Mouse (Mus musculus): ENCODE results near the gene Tcaf1.

Gene Tcaf1

DNA sequence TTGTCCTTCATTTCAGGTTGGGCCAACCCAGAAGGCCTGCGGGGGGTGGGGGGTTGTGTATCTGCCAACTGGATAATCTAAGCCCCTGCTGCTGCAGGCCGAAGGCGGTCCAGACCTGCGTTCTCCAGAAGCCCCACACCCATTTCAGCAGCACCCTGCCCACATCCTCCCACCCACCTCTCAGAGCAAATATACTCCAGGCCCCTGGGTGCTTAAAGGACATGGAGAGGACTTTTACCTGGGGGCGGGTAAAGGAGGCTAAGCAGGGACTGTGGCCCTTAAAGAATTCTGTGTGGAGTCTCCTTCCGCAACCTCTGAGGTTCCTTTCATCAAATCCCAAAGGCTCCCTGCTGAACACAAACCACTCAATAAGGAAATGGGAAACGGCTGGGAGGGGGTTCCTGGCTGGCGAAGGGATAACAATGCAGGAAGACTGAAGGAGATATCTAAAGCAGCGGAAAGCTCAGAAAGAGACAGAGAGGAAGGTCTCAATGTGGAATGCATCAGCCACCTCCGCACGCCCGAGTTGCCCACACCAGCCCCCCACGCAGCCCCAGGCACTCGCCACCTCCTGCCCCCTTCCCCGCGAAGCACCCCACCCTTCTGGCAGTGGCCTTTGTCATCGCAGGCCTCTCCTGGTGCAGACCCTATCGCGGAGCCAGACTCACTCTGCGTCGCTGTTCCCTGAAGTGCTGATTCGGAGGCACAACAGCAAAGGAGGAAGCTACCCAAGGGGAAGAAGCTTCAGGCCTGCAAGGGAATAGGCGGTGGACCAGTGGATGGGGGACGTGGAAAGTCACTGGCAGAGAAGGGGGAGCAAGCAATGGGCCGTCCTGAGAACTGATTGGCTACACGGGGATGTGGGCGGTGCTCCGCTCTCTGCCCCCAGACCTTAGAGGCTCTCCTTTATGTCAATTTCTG is at the start of gene Tcaf1:
Gene Tcaf1 (minus strand): TSS at position 798 of the 921 bp plus-strand sequence.
- DNase-seq, result peak; percentile 94

DNA sequence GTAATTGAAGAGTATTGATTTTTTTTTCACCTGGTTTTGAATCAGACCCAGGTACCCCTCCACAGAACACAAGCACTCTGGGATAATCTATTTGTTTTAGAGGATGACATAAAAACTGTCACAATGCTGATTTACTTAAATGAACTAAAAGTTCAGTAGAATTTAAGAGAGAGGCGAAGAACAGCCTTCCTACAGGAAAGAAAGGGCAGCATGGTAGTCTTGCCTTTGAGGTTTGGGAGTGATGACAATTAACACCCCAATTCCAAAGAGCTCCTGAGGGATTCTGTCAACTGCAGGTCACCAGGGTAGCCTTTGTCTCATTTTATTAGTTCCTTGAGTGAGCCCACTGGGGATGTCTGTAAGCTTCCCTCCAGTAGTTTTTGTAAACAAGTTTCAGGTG is 46.2 kb upstream of the Tcaf1 start, which contains the start of gene Olfr38:
Gene Olfr38 (plus strand): TSS at position 301 of the 400 bp plus-strand sequence.
- no peak for DNase-seq

DNA sequence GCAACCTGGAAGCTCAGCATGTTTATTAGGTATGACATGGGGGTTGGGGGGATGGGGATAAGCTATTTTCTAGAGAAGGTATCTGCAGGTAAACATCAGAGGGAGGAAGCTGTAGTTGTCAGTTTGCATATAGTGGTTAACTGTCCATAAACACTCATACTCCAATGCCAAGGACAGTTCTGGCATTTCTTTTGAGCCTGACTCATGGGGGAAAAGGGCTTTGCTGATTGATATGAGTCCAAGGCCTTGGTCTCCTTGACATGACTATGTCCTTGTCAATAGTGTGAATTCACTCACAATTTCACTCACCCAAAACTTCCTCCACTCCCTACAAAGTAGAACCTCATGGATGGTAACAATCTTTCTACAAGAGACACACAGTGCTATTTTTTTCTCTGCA is 38.0 kb upstream of the Tcaf1 start:
- no peak for DNase-seq

DNA sequence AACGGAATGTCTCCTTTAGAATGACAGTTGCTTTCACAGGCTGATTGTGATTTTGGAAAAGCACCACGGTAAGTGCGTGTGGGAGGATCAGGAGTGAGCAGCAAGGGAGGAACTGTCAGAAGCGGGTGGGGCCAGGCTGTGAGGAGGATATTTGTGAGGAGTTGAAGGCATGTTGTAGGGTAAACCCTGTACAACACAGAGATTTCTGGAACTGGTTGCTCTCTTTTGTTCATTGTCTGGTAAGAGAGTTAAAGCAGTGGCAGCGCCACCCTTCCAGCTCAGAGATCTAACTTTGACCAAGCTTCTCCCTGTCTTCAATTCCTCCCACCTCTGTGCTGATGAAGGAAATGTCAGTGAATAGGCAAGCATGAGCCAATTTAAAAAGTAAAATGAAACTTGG is 32.4 kb upstream of the Tcaf1 start:
- no peak for DNase-seq

DNA sequence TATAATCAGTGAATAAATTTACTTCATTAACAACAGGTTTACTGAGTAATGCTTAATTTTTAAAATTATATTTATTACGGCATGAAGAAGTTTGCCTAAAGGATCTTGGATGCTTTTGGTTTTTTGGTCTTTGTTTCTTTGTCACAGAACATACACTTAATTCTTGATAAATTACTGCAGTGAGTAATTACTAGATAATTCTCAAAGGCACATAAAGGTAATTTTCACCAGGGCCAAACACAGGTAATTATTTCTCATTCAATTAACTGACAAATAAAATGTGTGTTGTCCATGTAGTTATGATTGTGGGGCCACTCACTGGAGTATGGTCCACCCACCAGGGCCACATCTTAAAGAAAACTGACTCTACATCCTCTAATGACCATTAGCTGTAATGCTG is 29.2 kb upstream of the Tcaf1 start, which contains the start of gene Olfr453:
Gene Olfr453 (plus strand): TSS at position 301 of the 400 bp plus-strand sequence.
- DNase-seq, result no peak

DNA sequence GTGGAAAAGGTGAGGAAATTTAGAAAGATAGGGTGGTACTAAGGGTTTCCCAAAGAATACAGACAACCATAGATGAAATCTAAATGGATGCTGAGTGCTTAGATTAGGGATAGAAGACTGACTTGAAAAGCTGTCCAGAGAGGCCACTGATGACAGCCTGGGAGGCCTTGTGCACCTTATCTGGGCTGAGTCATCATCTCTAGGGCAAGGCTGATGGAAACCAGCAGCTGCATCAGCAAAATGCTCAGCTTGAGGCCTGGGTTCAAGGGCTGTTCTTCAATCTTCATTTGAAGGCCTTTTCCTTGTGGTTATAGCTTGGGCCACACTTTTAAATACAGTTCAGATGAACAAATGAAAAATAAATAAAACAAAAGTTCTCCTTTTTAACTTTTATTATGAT is 8.1 kb upstream of the Tcaf1 start:
- DNase-seq, result no peak

DNA sequence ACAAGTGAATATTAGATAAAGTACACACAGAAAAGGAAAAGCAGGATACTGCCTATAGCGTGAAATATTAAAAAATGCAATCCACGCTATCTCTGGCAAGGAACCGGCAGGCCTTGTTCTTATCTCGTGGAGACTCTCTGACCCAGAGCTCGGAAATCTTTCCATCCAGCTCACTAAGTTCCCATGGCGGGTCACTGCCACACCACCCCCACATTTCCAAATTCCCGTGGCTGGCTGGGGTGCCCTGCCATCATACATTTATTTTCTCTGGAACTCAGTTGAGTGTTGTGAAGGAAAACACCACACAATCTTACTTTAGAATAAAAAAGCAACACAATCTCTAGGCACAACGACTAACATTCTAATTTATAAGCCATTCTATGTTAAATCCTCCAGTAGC is 4.8 kb upstream of the Tcaf1 start:
- DNase-seq, result no peak

DNA sequence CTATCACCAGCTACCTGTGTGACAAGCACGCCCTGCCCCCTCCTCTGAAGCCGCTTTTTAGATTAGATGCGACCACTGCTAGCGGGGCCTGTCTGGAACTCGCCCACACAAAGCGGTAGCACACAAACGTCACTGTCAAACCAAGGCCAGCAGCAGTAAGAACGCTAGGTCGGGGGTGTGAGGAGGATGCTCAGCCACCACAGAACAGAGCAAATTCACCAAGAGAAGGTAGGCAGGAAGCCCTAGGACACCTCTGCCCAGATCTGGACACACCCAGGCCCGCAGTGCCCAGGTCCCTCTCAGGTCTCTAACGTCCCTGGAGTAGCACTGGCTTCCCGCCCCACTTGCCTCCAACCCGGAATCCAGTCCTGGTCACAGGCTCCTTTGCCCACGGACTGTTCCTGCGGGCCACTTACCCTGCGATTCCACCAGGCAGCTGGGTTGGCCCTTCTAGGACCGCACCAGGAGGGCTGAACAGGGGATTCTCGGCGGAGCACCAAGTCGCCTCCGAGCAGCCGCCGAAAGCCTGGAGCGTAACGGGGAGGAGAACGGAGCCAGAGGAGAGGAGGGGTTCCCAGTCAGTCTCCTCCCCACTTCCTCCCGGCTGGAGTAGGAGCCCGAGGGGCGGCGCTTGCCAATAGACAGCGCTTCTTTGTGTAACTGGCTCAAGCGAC is 17.2 kb downstream of the Tcaf1 start:
- DNase-seq, result peak; percentile 86

DNA sequence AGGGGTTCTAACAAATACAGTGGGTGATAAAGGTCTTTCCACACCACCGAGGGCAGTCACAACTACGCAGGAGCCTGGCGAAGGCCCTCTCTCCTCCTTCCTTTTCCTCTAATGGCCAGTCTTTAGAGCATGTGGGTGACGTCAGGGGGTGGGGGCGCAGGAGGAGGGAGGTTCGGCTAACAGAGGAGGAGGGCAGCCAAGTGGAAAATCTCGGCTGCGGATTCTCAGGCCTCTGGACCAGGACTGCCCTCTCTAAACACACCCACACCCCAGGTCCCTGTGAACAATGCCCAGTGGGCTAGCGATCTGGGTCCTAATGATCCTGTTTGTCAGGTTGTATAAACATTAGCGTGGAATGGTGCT is 17.8 kb downstream of the Tcaf1 start:
- peak; percentile 84 for DNase-seq

DNA sequence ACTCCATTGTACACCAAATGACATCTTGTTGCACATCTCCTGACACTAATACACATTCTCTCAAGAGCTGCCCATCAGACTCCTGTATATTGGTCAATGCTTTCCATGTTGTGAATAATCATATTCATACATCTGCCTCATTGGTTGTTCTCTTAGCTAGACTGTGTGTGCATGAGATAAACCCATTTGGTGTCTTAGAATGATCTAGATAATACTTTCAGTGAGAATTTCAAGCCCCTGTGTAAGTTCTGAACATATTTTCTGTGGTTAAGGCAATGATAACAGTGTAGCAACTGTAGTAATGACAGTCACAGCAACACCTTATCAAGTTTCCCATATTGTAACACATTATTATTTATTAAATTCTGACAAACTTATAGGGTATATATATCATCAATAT is 20.1 kb downstream of the Tcaf1 start:
- no peak for DNase-seq

DNA sequence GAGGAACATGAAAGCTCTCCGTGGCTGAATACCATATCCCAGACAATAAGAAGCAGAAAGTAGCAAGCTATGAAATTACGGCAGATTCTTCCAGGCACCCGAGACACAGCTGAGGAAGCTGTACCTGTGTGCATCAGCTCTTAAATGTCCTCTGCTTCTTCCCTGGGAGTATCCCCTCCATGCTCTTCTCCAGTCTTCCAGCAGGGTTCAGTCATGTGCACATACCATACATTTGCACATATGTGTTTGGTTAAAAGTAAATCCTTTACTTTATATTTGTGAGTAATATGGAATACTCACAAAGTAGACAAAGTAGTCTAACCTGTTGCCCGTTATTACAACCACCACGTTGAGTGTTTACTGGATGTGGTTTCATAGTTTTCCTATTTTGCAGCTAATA is 22.0 kb downstream of the Tcaf1 start:
- no peak for DNase-seq

DNA sequence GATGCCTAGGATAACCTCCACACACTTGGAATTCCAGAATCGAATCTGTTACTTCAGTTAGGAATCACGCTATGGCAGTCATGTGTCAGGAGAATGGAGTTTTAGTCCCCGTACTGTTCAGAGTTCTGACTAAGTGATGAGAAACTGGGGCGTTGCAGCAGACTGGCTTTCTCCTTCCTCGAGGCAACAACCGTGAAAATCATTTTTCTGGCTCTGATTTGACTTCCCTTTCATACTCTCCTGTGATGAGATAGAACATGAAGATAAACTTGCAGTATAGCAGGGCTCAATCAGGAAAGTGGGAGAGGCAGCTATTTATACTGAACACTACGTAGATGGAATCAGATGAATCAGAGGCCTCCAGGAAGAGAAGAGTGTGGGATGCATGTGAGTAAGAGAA is 29.8 kb downstream of the Tcaf1 start:
- no peak for DNase-seq

DNA sequence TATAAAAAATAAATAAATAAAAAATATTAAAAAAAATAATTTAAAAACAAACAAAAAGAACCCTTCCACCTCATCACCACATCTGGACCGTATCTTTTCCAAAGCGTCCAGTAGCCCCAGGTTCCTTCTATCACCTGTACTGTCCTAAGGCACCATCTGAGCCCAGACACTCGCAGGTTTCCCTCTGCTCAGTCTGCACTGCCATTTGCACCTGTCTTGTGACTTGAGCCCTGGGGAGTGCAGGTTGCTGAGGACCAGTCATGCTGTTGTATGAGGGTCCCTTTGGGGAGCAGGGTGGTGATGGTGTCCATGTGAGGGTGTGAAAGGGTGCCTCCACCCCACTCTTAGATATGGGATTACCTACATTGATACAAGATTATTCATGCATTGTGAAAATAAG is 33.9 kb downstream of the Tcaf1 start:
- DNase-seq, result no peak

DNA sequence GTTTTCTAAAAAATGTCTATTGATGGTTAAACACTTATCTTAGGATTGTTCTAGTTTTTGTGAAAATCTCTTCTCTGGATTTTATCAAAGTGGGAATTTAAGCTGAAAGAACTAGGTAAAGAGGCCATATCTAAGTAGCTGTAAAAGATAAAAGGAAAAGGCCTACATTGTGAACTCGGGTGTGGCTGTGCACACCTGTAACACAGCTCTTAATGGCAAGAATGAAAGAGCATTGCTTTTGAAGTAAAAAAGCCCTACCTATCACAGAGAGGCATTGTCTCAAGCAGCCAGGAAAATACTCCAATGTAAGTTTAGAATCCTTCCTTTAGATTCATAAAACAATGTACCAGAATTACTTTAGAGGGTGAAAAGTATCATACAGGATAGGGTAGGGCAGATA is 38.1 kb downstream of the Tcaf1 start:
- no peak for DNase-seq

DNA sequence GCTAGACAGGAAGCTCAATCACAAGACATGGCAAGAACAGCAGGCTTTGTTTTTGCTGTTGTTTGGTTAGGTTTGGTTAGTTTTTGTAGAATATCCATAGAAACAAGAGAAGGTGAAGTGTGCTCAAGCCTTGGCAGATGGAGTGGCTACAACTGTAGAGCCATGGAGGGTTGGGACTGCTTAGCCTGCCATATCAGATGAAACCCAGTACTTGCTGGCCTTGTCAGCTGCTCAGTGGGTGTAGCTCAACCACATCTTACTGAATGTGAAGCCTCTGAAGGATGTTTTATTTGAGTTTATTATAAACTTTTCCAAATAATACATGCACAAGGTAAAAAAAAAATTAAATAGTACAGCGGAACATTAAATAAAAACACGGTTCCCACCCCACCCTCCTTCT is 42.2 kb downstream of the Tcaf1 start:
- no peak for DNase-seq

DNA sequence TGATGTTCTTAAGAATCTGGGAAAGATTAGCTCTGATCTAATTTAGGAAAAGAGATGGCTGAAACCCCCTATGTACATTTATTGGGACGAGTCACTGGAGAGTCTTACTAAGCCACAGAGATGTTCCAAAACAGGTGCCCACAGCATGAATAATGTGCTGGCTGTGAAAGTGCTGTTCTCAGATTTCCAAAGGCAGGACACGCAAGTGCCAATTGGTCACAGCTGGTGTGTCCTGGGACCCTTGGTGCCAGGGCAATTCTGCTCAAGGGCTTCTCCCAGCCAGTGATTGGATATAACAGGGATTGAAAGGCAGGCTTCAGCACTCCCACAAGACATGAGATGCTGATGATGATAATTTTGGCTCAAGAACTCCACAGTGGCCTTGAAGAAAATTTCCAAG is 48.1 kb downstream of the Tcaf1 start:
- no peak for DNase-seq

DNA sequence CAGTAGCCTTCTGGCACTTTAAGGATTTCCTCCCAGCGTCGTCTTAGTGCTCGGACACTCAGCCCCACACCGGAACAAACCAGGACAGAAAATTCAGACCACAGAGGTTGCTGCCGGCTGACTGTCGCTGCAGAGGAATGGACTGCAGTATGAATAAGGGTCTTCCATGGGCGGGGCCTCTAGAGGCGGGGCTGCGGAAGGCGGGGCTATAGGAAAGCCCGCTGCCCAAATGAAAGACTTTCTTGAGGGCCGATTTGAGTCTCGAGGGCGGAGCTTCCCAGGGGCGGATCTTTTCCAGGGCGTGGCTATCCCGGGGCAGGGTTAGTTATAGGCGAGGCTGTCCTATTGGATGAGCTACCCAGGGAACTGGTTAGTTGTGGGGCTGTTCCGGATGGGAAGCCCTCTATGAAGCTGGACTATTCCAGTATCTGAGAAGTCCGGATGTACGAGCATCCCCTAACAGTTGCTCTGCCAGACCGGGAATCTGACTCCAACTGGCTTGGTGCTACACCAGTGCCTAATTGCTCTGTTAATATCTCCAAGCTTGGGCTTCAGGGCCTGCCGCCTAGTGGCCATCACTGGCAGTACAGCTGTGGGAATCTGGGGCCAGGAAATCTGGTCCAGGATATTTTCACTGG is 64.9 kb downstream of the Tcaf1 start, which contains the start of gene Tcaf2:
Gene Tcaf2 (minus strand): TSS at position 343 of the 638 bp plus-strand sequence.
- peak; percentile 71 for DNase-seq

DNA sequence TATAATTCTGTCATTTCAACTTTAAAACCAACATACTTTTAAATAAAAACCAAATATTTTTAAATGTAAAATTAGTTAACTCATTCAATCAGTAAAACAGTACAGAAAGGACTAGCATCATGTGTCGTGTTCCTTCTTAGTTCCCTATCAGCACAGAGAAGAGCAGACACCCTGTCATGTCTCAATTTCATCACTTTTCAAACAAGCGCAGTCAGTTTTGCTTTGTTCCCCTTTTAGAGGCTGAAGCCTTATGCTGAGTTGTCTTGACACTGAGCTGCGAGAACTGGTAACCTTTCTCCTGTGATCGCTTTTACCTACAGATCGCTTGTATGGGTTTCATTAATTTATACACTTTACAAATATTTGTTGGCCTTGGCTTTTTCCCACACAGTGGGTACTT is 75.5 kb downstream of the Tcaf1 start:
- DNase-seq, result no peak

DNA sequence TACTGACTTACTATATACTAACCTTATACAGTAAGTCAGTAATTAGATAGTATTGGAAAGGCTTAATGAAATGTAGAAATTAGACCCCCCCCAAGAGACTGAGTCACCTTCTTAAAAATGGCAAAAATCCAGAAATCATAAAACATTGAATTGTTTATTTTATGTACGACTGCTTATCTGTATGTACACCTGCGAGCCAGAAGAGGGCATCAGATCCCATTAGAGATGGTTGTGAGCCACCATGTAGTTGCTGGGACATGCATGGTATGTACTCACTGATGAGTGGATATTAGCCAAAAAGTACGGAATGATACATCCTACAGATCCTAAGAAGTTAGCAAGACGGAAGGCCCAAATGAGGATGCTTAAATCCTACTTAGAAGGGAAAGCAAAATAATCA is 78.5 kb downstream of the Tcaf1 start:
- DNase-seq, result no peak

Measured in cerebellum, adult 11-12 months (tissue).